Mouse (Mus musculus) cerebellum, adult 9-11 months (tissue): ENCODE results near the gene Lgr6.

Experiments
- DNase-seq: peaks from one replicate; pipeline ENCODE4 v3.0.0; 2022

Gene Lgr6

GRCm38 (mm10) chr1:135075270-135075669, 29.8 kb downstream of the Lgr6 start:
- no peak for DNase-seq

GRCm38 (mm10) chr1:135072643-135073042, 32.4 kb downstream of the Lgr6 start:
- DNase-seq, result no peak

- no peak for DNase-seq
These were observed 35.2 kb downstream of the Lgr6 start for GRCm38 (mm10) chr1:135069841-135070240.

- DNase-seq, result no peak
These were observed 40.6 kb downstream of the Lgr6 start for GRCm38 (mm10) chr1:135064525-135064924.

- no peak for DNase-seq
These were observed 42.1 kb downstream of the Lgr6 start for GRCm38 (mm10) chr1:135062936-135063335.

GRCm38 (mm10) chr1:135061300-135061699, 43.8 kb downstream of the Lgr6 start:
- DNase-seq, result no peak

- DNase-seq, result no peak
These were observed 44.9 kb downstream of the Lgr6 start for GRCm38 (mm10) chr1:135060174-135060573.

GRCm38 (mm10) chr1:135056901-135057300, 48.2 kb downstream of the Lgr6 start:
- DNase-seq, result no peak

GRCm38 (mm10) chr1:135054121-135054520, 51.0 kb downstream of the Lgr6 start:
- no peak for DNase-seq

- no peak for DNase-seq
These were observed 60.6 kb downstream of the Lgr6 start for GRCm38 (mm10) chr1:135044439-135044838.

- no peak for DNase-seq
These were observed 68.8 kb downstream of the Lgr6 start for GRCm38 (mm10) chr1:135036297-135036696.

GRCm38 (mm10) chr1:135032658-135033057, 72.4 kb downstream of the Lgr6 start:
- DNase-seq, result no peak

- no peak for DNase-seq
These were observed 75.0 kb downstream of the Lgr6 start for GRCm38 (mm10) chr1:135030121-135030520.

- no peak for DNase-seq
These were observed 78.8 kb downstream of the Lgr6 start for GRCm38 (mm10) chr1:135026275-135026674.

GRCm38 (mm10) chr1:135023583-135023982, 81.5 kb downstream of the Lgr6 start:
- DNase-seq, result no peak

- DNase-seq, result no peak
These were observed 83.1 kb downstream of the Lgr6 start for GRCm38 (mm10) chr1:135021936-135022335.

GRCm38 (mm10) chr1:135020970-135021369, 84.1 kb downstream of the Lgr6 start:
- DNase-seq, result no peak

GRCm38 (mm10) chr1:135020281-135020940, 84.7 kb downstream of the Lgr6 start:
- no peak for DNase-seq

- no peak for DNase-seq
These were observed 85.3 kb downstream of the Lgr6 start for GRCm38 (mm10) chr1:135019775-135020167.

GRCm38 (mm10) chr1:135019087-135019774, 85.8 kb downstream of the Lgr6 start:
- no peak for DNase-seq

GRCm38 (mm10) chr1:135017656-135018015, 87.4 kb downstream of the Lgr6 start:
- DNase-seq, result no peak

GRCm38 (mm10) chr1:135016907-135017655, 88.0 kb downstream of the Lgr6 start:
- DNase-seq, result no peak

GRCm38 (mm10) chr1:135014921-135015445, 90.1 kb downstream of the Lgr6 start:
- no peak for DNase-seq

- DNase-seq, result no peak
These were observed 92.6 kb downstream of the Lgr6 start for GRCm38 (mm10) chr1:135012472-135012871.
